Mouse (Mus musculus) T-helper 17 cell (primary cell): ENCODE results near the gene Arpc5l.

Experiments used
- in situ Hi-C, 2 experiments: fragments of 300-600 bp; cut with MboI, MseI; formaldehyde crosslinking; loops; 1 replicate in 1 of 2; 2 replicates in 1 of 2; pipeline ENCODE4 v1.15.1; 2025; ENCODE audit warnings: high pct_unique_total_duplicates in 2 of 2

The Arpc5l gene

DNA sequence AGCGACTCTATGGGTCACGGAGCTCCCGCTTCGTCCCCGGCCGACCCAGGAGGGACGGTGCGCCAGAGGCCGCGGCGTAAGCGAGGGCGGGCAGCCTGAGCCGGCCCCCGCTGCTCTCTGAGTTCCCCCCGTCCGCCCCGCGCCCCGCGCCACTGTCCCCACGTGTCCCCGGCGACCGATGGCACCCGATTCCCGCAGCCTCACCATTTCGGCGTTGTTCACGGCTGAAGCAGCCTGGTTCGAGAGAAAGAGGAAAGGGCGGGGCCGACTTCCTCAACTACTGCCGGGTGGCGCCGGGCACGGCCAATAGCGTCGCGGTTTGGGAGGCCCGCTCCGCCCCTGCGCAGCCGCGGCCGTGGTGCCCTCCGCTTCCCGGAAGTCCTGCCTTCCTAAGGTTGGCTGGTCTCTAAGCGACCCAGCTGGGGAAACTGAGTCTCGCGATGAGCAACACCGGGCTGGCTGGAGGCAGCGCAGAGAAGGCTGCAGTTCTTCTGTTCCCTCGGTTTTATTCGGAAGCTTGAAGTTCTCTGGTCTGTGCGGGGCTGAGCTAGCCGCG lies at the start of gene Arpc5l:
TSS of gene Arpc5l (plus strand) at position 469 of the 556 bp plus-strand sequence.
- in situ Hi-C loops = loop anchor here (10.0 kb wide), 2 partner anchors 720 to 1550 kb away; partner anchors contain the start of gene Dennd1a (in 1 of the 2)

DNA sequence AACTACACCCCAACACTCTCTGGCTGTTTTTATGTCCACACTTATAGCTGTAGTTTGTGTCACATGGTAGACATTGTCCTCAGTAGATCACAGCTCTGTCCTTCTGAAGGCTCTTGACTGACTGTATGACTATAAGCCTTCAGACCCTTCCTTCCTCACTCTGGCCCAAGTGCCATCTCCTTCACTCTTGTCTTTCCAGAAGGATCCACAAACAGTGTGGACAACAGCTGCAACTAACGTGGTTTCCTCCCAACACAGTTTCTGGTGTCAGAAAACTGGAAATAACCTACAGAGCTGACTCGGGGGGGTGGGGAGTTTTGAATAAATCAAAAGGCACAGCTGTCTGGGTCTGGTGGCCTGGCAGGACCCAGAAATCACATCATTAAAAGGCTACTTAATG lies 49.1 kb upstream of the Arpc5l start:
- in situ Hi-C loops = no loop called here

DNA sequence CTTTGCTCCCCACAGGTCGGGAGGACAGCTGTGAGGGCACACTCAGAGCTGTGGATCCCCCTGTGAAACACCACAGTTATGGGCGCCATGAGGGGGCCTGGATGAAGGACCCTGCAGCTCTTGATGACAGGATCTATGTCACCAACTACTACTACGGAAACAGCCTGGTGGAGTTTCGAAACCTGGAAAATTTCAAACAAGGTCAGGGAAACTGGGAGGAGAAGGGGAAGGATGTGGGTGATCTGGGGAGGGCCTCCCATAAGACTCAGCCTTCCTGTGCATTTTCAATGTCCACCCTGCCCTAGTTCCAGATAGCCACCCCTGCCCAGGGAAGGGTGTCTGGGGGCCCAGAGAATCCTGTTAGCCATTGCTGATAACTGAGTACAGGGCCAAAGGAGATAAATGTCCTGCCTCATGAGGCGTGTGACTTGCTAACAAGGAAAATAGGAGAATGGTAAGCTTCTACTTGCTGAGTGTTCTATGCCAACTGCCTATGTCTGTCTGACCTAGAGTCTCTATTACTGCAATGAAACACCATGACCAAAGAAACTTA lies 47.4 kb upstream of the Arpc5l start:
- in situ Hi-C loops = no loop called here

DNA sequence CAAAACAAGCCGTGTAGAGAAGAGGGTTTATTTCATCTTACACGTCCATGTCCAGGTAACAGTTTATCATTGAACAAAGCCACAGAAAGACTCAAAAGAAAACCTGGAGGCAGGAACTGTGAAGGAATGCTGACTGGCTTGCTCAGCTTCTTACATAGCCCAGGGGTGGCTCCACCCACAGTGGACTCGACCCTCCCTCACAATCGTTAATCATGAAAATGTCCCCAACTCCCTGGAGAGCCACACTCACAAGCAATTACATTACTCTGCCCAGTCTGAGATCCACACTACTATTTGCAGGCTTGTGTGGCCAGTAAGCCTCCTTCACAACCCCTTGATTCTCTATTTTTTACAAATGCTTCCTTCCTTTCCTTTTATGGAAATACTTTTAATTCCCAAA lies 41.0 kb upstream of the Arpc5l start:
- in situ Hi-C loops = no loop called here

DNA sequence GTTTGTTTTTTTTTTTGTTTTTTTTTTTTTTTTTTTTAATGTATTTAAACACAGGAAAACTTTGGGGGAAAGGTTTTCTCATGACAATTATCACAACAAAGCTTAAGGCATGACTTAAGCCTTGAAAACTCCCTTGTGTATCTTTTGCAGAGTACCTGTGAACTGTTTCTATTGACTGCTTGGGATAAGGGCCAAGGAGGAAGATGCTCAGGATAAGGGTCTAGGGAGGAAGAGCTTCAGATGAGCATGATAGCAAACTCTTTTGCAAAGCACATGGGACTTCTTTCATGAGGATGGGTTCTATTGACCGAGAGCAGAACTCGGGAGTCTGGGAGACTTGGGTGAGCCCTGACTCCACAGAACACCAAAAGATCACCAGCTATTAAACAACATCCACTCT lies 35.5 kb upstream of the Arpc5l start:
- in situ Hi-C loops = no loop called here

DNA sequence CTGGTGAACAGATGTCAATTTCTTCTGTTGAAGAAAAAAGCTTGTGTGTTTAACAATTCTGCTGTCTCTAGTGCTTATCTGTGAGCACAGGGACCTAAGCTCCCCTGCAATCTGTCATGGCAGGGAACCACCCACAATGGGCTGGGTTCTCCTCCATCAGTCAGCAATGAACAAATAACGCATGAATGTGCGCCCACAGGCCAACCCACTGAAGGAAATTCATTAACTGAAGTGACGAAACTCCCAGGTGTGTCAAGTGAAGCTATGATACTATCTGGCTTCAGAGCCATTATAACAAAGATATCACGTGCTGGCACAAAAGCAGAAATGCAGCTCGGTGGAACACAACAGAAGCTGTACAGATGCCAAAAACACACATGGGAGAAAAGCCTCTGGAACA lies 35.1 kb upstream of the Arpc5l start:
- in situ Hi-C loops = no loop called here

DNA sequence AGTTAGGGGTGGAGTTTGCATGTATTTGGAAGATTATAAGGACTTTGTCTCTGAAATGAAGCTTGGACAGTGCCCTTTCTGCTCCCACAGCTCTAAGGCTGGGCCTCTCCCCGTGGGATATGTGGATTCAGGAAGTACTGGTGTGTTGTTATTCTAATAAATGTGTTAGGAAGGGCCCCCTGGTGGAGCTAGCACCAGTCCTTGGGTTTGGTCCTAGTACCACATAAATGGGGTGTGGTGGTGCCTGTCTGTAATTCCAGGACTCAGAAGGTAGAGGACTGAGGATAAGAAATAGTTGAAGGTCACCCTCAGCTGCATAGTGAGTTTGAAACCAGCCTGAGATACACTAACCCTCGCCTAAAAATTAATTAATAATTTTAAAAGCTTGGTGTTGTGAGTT lies 31.9 kb upstream of the Arpc5l start:
- in situ Hi-C loops = no loop called here

DNA sequence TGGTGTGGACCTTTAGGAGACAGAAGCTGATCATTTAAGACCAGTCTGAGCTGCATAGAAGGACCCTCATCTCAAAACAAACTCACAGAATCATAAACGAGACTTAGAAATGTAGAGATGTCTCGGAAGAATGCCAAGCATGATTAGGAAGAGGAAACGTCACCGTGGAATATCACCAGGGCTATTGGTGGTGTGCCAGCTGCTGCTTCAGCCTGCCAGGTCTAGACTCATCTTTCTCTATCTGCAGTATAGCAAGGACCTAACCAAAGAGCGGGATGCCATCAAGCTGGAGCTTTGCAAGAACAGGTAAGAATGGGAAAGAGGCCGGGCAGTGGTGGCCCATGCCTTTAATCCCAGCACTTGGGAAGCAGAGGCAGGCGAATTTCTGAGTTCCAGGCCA lies 31.4 kb upstream of the Arpc5l start:
- in situ Hi-C loops = no loop called here

DNA sequence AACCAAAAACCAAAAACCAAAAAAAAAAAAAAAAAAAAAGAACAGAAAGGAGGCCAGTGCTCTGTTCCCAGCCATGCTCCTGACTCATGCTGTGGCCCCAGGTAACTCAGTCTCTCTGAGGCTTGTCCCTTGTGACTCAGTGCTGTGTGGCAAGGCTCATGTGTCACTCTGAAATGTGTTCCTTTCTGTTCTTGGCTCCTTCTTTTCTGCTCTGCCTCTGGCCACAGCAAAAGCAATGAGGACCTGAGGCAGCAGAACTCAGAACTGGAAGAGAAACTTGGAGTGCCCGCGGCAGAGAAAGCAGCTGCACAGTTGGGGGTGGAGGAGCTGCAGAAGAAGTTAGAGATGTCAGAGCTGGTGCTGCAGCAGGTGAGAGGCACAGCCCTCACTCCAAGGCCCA lies 31.0 kb upstream of the Arpc5l start:
- in situ Hi-C loops = no loop called here

DNA sequence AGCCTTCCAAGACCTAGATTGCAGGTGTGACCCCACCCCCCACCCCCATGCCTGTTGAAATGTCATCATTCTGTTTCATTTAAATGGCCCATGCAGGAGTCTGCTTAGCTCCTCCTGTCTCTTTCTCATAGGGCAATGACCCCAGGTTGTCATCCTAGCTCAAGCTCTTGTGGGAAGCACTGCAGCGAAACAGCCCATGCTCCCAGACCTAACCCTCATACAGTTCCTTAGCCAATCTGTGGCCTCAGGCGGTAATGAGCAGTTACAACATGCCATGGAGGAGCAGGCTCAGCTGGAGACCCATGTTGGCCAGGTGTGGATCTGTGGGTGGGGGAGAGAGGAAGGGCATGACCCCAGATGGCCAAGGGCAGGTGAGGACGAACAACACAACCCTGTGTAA lies 30.0 kb upstream of the Arpc5l start:
- in situ Hi-C loops = no loop called here

DNA sequence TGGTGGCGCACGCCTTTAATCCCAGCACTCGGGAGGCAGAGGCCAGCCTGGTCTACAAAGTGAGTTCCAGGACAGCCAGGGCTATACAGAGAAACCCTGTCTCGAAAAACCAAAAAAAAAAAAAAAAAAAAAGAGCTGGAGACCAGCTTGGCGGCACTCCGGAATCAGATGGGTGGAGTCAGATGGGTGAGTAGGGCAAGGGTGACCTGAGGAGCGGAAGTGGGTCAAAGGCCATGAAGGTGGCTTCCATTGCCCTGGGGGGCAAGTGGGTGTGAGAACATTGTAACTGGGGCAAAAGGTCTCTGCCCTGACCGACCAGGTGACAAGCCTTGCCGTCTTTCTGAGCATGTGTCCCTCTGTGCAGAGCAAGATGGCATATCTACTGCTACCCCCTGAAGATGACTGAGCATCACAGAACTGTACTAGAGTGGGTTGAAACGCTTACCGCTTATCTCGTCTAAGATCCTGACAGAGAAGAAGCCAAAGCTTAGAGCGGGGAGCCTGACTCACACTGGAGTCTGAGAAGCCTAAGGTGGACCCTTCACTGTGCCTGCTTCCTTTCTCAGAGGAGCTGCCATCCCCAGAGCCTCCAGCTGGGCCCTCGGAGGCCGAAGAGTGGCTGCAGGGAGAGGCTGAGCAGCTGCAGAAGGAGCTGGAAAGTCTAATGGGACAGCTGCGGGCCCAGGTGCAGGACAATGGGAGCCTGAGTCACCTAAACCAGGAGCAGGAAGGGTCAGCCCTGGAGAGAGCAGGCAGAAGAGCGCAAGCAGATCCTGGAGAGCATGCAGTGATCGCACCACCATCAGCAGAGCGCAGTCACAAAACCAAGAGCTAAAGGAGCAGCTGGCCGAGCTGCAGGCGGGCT lies 29.0 kb upstream of the Arpc5l start:
- in situ Hi-C loops = no loop called here

DNA sequence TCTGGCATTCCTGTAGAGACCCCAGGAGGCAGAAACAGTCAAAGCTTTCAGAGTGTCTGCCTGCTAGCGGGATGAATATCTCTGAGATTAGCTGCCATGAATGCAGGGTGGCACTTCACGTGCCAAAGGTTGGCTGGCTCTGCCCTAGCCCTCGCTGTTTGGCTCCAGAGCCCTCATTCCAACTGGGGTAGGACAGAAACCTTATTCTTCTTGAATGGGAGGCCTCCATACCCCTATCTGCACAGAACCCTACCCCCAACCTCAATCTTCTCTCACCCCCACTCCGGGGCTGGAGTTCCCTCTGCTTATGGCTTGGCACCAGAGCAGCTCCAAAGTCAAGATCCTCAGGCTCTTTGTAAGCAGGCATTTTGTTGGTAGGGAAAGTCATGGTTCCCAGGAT lies 27.3 kb upstream of the Arpc5l start:
- in situ Hi-C loops = no loop called here

DNA sequence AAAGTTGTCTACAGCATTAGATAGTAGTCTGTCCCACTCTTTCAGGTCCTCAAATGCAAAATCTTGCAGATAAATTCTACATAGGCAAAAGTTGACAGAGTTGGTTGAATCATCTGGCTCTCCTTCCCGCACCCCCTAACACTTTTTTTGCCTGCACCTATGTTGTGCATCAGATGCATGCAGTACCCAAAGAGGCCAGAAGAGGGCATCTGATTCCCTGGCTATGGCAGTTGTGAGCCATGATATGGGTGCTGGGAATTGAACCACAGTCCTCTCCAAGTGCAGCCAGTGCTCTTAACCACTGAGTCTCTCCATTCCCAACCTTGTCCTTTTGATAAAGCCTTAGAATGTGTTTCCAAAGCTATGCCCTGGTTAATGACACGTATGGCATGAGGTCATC lies 21.7 kb upstream of the Arpc5l start:
- in situ Hi-C loops = no loop called here

DNA sequence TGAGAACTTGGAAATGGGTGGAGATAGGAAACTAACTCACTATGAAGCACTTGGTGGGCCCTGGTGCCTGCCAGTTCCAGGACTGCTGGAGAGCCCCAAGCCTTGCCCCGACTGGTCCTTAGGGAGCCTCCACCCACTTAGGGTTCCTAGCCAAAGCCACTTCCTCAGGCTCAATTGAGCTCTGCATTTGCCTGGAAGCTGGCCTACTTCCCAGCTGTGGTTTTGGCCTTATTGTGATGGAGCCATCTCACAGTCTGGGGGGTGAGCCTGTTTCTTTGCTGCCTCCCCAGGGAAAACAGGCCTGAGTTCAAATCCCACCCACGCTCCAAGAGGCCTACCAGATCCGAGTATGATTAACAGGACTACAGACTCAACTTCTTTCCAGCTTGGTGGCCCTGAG lies 18.6 kb upstream of the Arpc5l start:
- in situ Hi-C loops = no loop called here

DNA sequence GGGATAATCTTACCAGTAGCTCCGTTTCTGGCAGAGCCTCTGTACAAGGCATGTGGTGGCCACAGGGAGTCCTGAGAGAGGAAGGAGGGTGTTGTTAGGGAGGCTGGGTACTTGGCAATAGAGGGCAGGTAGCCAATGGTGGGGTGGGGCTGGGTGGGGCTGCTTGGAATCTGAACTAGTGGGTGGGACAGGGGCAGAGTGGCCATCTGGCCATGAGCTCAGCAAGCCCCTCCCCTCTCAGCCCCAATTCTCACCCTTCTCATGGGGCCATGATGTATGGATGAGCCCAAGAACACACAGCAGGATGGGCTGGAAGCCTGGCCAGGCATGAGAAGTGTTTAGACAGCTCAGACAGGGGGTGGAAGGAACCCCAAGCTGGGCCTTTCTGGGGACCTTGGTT lies 17.8 kb upstream of the Arpc5l start:
- in situ Hi-C loops = no loop called here

DNA sequence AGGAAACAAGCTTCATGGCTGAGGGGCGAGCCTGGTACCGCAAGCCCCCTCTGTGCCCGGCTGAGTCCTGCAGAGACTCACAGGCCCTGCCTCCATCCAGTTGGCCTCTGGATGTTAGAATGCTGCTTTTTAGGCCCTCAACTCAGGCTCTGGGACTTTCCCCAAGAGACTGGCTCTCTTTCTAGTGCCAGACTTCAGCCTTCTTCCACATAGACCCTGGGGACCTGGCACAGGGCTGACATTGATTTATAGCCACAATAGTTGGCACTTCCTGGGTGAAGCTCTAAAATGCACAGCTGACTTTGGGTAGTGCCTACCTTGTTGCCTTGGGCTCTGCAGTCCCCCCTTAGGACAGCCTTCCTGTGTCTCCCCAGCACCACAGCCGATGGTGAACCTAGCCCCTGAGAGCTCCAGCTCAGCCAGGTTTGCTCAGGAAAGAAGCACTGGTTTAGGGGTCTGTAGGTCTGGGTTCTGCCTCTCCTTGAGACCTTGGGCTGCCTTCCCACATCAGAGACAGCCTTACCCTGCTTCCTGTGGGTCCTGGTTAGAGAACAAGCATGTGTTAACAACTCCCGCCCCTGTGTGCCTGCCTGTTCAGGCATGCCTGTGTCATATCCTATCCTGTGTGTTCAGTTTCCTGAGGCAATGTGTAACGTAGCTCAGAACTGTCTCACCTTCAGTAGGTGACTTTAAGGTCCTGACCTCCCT lies 17.2 kb upstream of the Arpc5l start:
- in situ Hi-C loops = no loop called here

DNA sequence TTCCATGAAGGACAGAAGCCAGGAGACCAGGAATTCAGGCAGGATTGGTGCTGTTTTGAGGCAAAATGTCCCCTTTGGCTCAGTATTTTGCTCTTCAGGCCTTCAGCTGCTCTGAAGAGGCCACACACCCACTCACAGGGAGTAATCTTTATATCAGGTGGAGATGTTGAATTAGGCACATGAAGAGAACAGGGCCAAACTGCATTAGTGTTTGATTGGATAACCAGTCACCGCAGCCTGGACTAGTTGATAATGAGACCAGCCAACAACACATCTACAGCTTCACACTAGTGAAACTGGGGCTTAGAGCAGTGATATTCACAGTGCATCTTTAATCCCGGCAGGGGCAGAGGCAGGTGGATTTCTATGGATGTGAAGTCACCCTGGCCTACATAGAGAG lies 16.2 kb upstream of the Arpc5l start:
- in situ Hi-C loops = no loop called here

DNA sequence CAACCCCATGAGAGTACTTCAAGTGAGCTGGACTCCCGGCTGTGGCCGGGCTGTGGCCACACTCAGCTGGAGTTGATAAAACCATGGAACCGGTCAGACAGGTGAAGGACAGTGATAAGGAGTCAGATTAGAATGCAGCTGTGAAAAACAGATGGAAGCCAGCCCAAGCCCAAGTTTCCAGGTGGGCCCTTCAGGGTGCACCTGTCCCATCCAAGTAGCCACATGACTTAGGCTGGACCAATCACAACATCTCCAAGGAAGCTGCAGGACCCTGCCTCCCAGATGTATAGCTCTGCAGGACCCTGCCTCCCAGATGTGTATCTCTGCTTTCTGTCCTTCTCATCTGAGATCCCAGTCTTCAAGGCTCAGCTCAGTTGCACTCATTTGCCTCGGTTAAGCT lies 13.1 kb upstream of the Arpc5l start:
- in situ Hi-C loops = loop anchor here (5.0 to 10.0 kb wide), 3 partner anchors 167 to 197 kb away; no protein-coding TSS in a partner anchor

DNA sequence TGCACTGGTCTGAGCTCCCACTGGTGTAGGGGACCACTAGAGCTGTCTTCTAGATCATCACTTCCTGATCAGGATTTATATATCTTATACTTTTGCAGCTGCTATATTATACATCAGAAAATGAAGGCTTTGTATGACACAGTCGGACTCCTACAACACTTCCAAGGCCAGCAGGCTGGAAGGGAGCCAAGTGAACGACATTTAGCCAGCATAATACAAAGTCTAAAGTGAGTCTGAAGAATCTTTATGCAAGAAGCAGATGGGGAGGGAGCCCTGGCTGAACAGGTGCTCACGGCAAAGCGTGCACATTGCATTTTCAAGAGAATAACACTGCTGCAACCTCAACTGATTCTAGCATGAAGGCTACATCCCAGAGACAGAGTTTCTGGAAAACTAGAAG lies 12.7 kb upstream of the Arpc5l start:
- in situ Hi-C loops = loop anchor here (5.0 to 10.0 kb wide), 3 partner anchors 168 to 198 kb away; no protein-coding TSS in a partner anchor

DNA sequence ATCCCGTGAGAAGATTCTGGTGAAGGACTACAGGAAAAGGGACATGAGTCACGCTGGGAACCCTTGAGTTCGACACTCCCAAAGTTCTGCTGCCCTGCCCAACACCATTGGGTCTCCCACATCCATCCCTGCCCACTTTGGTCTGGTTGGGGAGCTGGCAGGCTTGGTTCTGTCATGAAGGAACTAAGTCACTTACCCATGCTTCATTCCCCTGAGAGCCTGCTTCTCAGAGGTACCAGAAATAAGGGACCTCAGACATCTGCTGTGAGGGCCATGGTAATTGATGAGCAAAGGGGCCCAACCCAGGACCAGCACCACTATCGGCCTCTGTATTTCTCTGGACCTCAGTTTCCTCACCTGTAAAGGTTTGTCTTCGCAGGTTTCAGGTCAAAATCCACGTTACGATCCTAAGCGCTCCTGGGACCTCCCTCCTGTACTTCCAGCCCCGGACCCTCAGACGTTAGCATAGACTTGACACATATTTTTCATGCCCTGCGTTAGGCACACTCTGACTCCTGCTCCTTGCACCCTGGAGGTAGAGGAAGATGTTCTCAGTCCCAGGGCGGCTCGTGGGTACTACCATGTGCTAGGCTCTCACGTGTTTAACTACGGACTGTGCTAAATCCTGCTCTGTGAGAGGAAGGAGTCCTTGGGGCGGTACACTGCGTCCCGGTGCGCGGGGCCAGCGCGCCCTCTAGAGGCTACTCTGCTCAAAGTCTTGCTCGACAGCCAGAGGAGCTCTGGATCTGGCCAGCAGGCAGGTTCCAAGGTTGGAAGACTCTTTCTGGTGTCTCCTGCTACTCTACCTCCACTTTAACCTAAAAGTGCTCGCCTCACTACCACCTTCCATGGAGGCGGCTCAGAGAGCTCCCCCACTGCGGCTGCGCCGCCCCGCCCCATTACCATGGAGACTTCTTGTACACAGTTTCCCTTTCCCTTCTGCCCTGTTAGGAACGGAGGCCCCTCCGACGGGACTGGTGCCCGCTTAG lies 7.5 kb upstream of the Arpc5l start, which contains the start of gene Wdr38:
TSS of gene Wdr38 (plus strand) at position 91 of the 989 bp plus-strand sequence.
- in situ Hi-C loops = loop anchor here (5.0 to 10.0 kb wide), 3 partner anchors 65 to 203 kb away; partner anchors contain the start of gene Olfml2a (in 2 of the 2)

DNA sequence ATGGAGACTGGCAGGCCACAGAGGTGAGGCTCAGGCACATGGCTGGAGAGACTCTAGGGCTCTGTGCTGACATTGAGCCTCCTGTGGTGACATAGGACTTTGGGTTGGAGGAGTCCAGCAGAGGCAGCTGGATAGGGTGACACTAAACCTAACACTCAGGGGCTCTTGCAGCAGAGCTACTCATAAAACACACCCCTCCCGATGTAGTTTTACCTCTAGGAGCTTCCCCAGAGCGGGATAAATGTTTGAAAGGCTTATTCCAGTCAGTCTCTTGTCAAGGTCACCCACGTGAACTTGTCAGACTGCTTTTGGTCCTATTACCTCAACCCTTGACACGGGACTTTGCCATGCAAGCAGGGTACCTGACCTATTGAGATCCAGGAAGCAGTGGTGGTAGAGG lies 5.8 kb upstream of the Arpc5l start:
- in situ Hi-C loops = loop anchor here (5.0 to 10.0 kb wide), 3 partner anchors 67 to 205 kb away; partner anchors contain the start of gene Olfml2a (in 2 of the 2)
